Mouse (Mus musculus) liver, embryonic 16.5 days (tissue): ENCODE data around the gene Pink1. TPM values are rescaled to one million over a fixed set of nuclear protein-coding genes. Genes with fewer than 3 reads are reported as not detected.

Experiments used
- ATAC-seq: fragments of 200-750 bp; cut with Nextera tagmentation; 2 replicates; pipeline ENCODE4 v1.8.0; 2017; ENCODE audit warnings: low read depth, mild to moderate bottlenecking, moderate number of reproducible peaks, moderate library complexity
- H3K27ac ChIP-seq: fragments of 300-500 bp; sonication (generic); 2 replicates; pipeline ENCODE4 v1.5.1; 2014; ENCODE audit warnings: mild to moderate bottlenecking, low read length
- H3K27me3 ChIP-seq: fragments of 300-500 bp; sonication (generic); 2 replicates; pipeline ENCODE4 v1.6.1; 2014; ENCODE audit warnings: low read depth, low read length, mixed read lengths; ENCODE audit not compliant: control insufficient read depth, insufficient read depth
- H3K36me3 ChIP-seq: fragments of 300-500 bp; sonication (generic); 2 replicates; pipeline ENCODE4 v1.6.1; 2014; ENCODE audit warnings: mild to moderate bottlenecking; ENCODE audit not compliant: control insufficient read depth, insufficient read depth
- H3K4me1 ChIP-seq: fragments of 300-500 bp; sonication (generic); 2 replicates; pipeline ENCODE4 v1.6.1; 2014; ENCODE audit warnings: low read depth, low read length, mixed read lengths; ENCODE audit not compliant: control insufficient read depth
- H3K4me2 ChIP-seq: fragments of 300-500 bp; sonication (generic); 2 replicates; pipeline ENCODE4 v1.6.1; 2014; ENCODE audit warnings: low read depth, low read length, mixed read lengths
- H3K4me3 ChIP-seq: fragments of 300-500 bp; sonication (generic); 2 replicates; pipeline ENCODE4 v1.5.1; 2014; ENCODE audit warnings: low read depth, mild to moderate bottlenecking, low read length
- H3K9ac ChIP-seq: fragments of 300-500 bp; sonication (generic); 2 replicates; pipeline ENCODE4 v1.6.1; 2014; ENCODE audit warnings: low read depth, low read length
- H3K9me3 ChIP-seq: fragments of 300-500 bp; sonication (generic); replicated peaks from 2 replicates; pipeline ENCODE4 v1.6.1; 2016; ENCODE audit warnings: low read length; ENCODE audit not compliant: control insufficient read depth
- WGBS: fragments of 180-500 bp; shearing (Covaris S2); extraction: QIAGEN DNeasy Blood & Tissue Kit; methylation state at CpG from one replicate; pipeline ENCODE4 v1.1.7; 2014; ENCODE audit not compliant: insufficient replicate concordance; 5-methylcytosine and 5-hydroxymethylcytosine counted together
- polyA plus RNA-seq: library from polyadenylated mRNA; unstranded; fragments of >200 nt; fragmentation: Nextera tagmentation; extraction: Ambion mirVana; gene quantifications from 2 replicates; pipeline ENCODE4 v1.2.1, GENCODE M21; 2015

Pink1 gene
- polyA plus RNA-seq, 1 experiment from 2014 or later = 39.6 TPM

DNA sequence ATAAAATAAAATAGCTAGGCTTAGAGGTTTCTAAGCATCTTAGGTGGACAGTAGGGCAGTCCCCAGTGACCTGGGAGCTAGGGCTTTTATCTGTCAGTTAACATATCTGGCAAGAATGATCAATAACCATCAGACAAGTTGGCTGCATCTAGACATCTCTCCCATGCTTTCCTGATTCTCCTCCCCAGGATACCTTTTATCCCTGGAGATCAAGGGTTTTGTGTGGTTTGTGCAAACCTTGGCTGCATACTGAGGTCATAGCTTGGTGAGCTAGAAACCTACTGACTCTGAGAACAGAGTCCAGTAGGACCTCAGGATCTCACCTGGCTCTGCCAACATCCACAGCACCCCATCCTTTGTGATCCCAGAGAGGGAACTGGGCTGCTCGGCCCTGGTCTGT, 21.2 kb upstream of the Pink1 start:
- ATAC-seq = no peak
- peaks cover 5% of the 10 kb centered on the region for H3K4me1 ChIP-seq

DNA sequence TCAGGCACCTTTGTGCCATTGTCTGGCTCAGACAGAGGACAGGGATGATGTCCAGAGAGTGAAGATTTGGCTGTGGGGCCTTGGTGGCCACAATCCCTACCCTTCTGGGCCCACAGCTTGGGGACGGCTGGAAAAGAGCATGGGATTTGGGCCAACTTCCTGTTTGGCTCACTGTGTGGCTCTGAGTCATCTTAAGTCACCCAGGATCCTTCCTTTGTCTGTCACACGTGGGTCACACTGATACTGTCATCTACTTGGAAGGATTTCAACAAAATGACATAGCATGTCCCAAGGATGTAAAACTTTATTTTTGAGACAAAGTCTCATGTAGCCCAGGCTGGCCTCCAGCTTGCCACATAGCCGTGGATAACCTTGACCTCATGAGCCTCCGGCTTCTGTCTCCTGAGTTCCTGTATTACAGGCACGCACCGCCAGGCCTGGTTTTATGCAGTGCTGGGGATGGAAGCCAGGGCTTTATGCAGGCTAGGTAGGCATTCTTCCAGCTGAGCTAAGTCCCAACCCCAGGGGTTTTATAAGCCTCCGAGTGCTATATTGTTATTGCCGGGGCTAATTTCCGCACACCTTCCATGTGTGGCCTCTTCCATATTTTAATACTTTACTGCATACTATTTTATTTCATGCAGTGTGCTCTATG, 18.9 kb upstream of the Pink1 start:
- no peak overlapping the region for H3K9ac ChIP-seq
- no peak for ATAC-seq
- H3K27ac ChIP-seq = no peak overlapping the region
- no peak overlapping the region for H3K4me3 ChIP-seq
- H3K4me1 ChIP-seq = peaks cover 5% of the 10 kb centered on the region
- WGBS = 58% methylated on average over 9 of the region's 9 CpGs
- H3K9me3 ChIP-seq = no peaks in the 10 kb centered on the region
- H3K27me3 ChIP-seq = no peaks in the 10 kb centered on the region; the same call in 1 of the 2 replicates
- no peaks in the 10 kb centered on the region for H3K36me3 ChIP-seq
- no peak overlapping the region for H3K4me2 ChIP-seq

More for the DNA sequence above, 21.2 kb upstream of the Pink1 start:
- Histone ChIP-seq H3K27me3 (no peaks in the 10 kb centered on the region), H3K9ac (no peak overlapping the region), H3K27ac (no peak overlapping the region), H3K4me2 (no peak overlapping the region), H3K9me3 (no peaks in the 10 kb centered on the region), H3K36me3 (no peaks in the 10 kb centered on the region), H3K4me3 (no peak overlapping the region)
- WGBS = 55% methylated on average over 1 of the region's 1 CpGs

DNA sequence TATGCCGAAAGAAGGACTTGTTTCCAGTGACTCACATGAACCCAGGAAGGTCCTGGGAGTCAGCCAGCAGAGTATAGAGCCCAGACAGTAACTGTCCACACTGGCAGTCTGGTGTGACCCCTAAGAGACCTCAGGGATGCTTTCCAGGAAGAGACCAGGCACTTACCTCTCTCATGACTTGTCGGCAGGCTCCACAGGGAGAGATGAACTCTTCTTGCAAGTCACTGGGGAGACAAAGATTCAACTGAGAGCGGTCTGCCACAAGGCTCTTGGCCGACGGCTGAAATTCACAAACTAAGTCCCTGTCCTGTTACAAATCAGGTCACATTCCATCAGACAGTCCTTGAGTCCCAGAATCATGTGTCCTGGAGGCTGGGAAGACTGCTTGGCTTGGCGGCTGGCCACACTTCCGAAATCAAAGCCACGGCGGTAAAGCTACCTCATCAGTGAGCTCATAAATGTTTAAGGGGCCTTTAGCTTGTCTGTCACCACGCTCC, 17.3 kb upstream of the Pink1 start:
- Histone ChIP-seq H3K9me3 (no peaks in the 10 kb centered on the region), H3K27me3 (no peaks in the 10 kb centered on the region; the same call in 1 of the 2 replicates), H3K36me3 (no peaks in the 10 kb centered on the region), H3K4me2 (no peak overlapping the region), H3K4me1 (peaks cover 5% of the 10 kb centered on the region), H3K27ac (peak overlapping the region; percentile 76), H3K9ac (no peak overlapping the region), H3K4me3 (no peak overlapping the region)
- no peak for ATAC-seq
- 69% methylated on average over 10 of the region's 10 CpGs for WGBS

DNA sequence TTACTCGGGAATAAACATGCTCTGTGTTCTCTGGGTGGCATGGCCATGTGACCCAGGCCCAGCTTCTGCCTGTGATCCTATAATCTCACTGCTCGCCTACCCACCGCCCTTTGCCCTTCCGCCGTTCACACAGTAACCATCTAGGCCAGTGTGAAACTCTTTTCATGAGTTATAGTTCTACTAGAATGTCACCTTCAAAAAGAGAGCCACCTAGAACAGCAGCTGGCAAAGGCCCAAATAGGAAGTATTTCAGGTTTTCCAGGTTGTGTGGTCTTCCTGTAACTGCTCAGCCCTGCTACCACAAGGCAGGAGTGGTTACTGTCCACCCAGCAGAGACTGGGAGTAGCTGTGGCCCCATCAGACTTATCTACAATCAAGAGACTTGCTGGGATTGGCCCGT, 16.7 kb upstream of the Pink1 start:
- no peak overlapping the region for H3K4me2 ChIP-seq
- no peak overlapping the region for H3K4me3 ChIP-seq
- 45% methylated on average over 6 of the region's 6 CpGs for WGBS
- H3K4me1 ChIP-seq = peaks cover 5% of the 10 kb centered on the region
- H3K27ac ChIP-seq = peak overlapping the region; percentile 76
- H3K36me3 ChIP-seq = no peaks in the 10 kb centered on the region
- no peaks in the 10 kb centered on the region for H3K9me3 ChIP-seq
- ATAC-seq = peak; percentile 89
- H3K9ac ChIP-seq = no peak overlapping the region
- H3K27me3 ChIP-seq = no peaks in the 10 kb centered on the region; the same call in 1 of the 2 replicates

DNA sequence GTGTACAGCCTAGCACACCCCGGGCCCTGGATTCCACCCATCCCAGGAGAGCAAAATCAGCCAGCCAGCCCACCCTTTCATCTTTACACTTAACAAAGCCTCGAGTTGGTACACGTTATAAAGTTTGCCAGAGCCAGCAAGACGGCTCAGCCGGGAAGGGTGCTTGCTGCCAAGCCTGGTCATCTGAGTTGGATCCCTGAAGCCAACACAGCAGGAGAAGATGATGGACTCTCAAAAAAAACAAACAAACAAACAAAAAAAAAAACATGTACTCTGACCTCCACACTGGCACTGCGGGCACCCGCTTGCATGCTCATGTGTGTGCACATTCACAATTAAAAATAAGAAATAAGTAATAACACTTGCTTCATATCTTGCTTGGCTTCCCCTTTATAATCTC, 15.9 kb upstream of the Pink1 start:
- 63% methylated on average over 7 of the region's 7 CpGs for WGBS
- H3K4me3 ChIP-seq = no peak overlapping the region
- ATAC-seq = no peak
- H3K27ac ChIP-seq = peak overlapping the region; percentile 51
- no peaks in the 10 kb centered on the region; the same call in 1 of the 2 replicates for H3K27me3 ChIP-seq
- no peaks in the 10 kb centered on the region for H3K36me3 ChIP-seq
- H3K9me3 ChIP-seq = no peaks in the 10 kb centered on the region
- no peak overlapping the region for H3K9ac ChIP-seq
- no peak overlapping the region for H3K4me2 ChIP-seq
- H3K4me1 ChIP-seq = peaks cover 6% of the 10 kb centered on the region

DNA sequence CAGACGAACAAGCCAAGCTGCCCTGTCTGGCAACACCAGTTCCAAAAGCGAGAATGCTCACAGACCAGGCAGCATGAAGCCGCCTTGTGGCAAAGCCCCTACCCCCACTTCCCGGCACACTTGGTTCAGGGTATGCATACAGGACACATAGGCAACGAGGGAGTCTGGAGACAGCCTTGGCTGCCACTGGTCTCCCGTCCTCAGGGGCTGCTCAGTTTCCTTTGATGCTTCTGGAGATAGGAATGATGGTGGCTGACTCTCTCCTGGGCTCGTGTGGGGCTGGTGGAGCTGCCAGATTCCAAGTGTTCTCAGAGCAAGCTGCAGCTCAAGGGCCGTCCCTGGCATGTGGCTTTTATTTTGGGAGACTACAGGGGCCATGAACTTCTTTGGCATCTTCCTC, 15.3 kb upstream of the Pink1 start:
- Histone ChIP-seq H3K9ac (no peak overlapping the region), H3K27ac (no peak overlapping the region), H3K9me3 (no peaks in the 10 kb centered on the region), H3K4me2 (no peak overlapping the region), H3K4me3 (no peak overlapping the region), H3K27me3 (no peaks in the 10 kb centered on the region; the same call in 1 of the 2 replicates), H3K36me3 (no peaks in the 10 kb centered on the region), H3K4me1 (peaks cover 6% of the 10 kb centered on the region)
- 56% methylated on average over 8 of the region's 8 CpGs for WGBS
- no peak for ATAC-seq

DNA sequence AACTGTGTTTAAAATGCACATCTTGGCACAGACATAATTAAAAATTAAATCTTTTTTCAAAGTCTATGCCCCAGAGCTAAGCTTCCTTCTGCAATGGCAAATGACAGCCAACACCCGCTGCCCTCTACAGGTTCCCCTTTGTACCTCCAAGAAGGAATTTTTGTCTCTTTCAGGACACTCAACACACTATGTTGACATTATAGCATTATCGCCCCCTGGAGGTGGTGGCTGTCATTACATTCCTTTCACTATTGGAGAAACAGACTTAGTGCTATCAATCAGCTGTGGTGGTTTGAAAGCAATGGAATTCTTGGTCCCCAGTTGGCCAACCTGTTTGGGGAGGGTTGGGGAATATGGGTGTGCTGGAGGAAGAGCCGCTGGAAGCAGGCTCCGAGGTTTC, 13.9 kb upstream of the Pink1 start:
- no peak for ATAC-seq
- WGBS = 23% methylated on average over 4 of the region's 4 CpGs

DNA sequence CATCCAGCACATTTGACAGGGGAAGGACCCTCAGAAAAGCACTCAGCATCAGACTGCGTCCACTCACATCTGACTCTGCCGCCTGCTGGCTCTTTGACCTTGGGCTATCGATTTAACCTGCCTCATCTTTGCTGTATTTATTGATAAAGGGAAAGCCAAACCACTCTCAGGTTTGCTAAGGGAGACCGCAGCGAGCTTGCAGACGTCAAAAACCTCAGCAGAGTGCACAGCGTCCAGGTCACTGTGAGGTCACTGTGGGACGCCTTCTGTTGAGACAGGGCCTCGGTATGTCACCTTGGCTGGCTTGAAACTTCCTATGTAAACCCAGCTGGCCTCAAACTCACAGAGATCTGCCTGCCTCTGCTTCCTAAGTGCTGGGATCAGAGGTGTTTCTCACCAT, 11.2 kb upstream of the Pink1 start:
- ATAC-seq = no peak
- peaks cover 2% of the 10 kb centered on the region for H3K4me1 ChIP-seq
- no peaks in the 10 kb centered on the region for H3K9me3 ChIP-seq
- H3K27me3 ChIP-seq = no peaks in the 10 kb centered on the region; the same call in 1 of the 2 replicates
- no peak overlapping the region for H3K27ac ChIP-seq
- 54% methylated on average over 9 of the region's 9 CpGs for WGBS
- no peak overlapping the region for H3K9ac ChIP-seq
- no peaks in the 10 kb centered on the region for H3K36me3 ChIP-seq
- no peak overlapping the region for H3K4me2 ChIP-seq
- no peak overlapping the region for H3K4me3 ChIP-seq

More for the DNA sequence above, 13.9 kb upstream of the Pink1 start:
- H3K9ac ChIP-seq = no peak overlapping the region
- peaks cover 6% of the 10 kb centered on the region for H3K4me1 ChIP-seq
- H3K4me3 ChIP-seq = no peak overlapping the region
- no peak overlapping the region for H3K27ac ChIP-seq
- H3K27me3 ChIP-seq = no peaks in the 10 kb centered on the region; the same call in 1 of the 2 replicates
- H3K9me3 ChIP-seq = no peaks in the 10 kb centered on the region
- no peaks in the 10 kb centered on the region for H3K36me3 ChIP-seq
- H3K4me2 ChIP-seq = no peak overlapping the region

DNA sequence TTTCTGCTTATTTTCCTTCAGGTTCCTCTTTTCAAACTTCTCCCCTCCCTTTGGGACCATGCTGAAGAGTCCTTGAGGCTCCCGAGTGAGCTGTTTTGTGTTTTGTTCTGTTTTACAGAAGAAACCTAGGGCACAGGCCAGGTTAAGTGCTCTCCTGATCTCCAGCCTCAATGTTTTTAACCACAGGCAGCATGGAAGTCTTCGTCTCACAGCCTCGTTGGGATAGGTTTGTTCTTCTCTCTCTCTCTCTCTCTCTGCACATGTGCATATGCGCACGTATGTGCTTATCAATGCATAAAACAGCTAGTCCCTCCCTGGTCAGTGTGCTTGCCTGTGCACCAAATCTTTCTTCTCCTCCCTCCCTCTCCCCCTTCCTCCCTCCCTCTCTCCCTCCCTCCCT, 10.8 kb upstream of the Pink1 start:
- H3K4me1 ChIP-seq = peaks cover 2% of the 10 kb centered on the region
- H3K9me3 ChIP-seq = no peaks in the 10 kb centered on the region
- no peaks in the 10 kb centered on the region; the same call in 1 of the 2 replicates for H3K27me3 ChIP-seq
- H3K4me2 ChIP-seq = no peak overlapping the region
- H3K36me3 ChIP-seq = no peaks in the 10 kb centered on the region
- ATAC-seq = no peak
- no peak overlapping the region for H3K27ac ChIP-seq
- no peak overlapping the region for H3K9ac ChIP-seq
- WGBS = 29% methylated on average over 5 of the region's 5 CpGs
- no peak overlapping the region for H3K4me3 ChIP-seq
